In the genomic region with DNA sequence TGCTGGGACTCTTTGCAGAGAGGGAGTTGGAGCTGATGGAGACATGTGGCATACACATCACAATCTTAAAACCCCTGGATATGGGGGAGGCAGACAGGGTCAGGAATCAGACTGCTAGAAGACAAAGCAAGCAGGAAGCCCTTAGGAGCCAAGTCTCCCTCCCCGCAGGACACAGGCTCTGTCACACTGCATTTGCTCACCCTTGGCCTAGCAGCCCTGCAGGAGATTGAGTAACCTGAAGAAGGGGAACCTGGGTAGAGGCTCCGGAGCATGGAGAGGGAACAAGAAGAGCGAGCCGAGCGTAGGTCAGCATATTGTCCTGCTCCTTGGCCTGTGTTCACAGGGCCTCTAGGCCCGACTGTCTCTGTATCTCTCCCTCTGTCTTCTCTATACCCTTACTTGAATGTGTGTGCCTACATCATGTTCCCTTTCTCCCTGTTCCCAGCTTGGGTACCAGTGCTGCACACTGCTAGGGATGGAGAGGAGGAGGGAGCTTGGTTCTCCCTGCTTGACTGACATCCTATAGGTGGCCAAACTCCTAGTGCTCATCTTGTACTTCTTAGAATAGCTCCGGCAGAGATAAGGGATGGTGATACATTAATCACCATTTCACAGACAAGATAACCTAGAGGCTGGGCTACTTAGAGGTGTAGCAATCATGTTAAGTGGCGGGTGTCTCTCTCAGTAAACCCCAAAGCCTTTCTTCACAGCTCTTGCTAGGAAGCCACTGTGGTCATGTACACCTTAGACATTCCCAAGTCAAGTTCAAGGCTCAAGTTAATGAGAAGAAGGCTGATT, we compare ENCODE assay signal across 10 mouse cellular contexts. TPM values are rescaled to one million over a fixed set of nuclear protein-coding genes. Genes with fewer than 3 reads are reported as not detected.
DNase-seq lines count a peak whose midpoint lies in the region; ATAC-seq and TF ChIP-seq lines count a peak whose summit lies in the region.
"Had no signal": no experiment of that assay in that cellular context is flagged by ENCODE, and none has a peak within 500 bp of the region (broad histone marks: within the 10 kb centered on the region; RNA-seq: fewer than 3 reads in every experiment).

No protein-coding gene starts in this region.

- H3K4me3 ChIP-seq in brown adipose tissue, adult 24 weeks (ENCODE audit: insufficient read depth, low read depth, low read length): peak overlapping the region; percentile 40
- H3K4me3 ChIP-seq in liver, embryonic 16.5 days (ENCODE audit: low read depth, low read length): no peak overlapping the region
- no peak overlapping the region for H3K4me3 ChIP-seq in hindbrain, postnatal 0 days (ENCODE audit: low read length)

- H3K36me3 ChIP-seq in liver, embryonic 16.5 days (ENCODE audit: control insufficient read depth, insufficient read depth): no peaks in the 10 kb centered on the region
- no peaks in the 10 kb centered on the region for H3K36me3 ChIP-seq in hindbrain, postnatal 0 days (ENCODE audit: insufficient read depth, low read length)

- no peak overlapping the region for H3K4me2 ChIP-seq in liver, embryonic 16.5 days (ENCODE audit: low read depth, low read length)
- no peak overlapping the region for H3K4me2 ChIP-seq in hindbrain, postnatal 0 days (ENCODE audit: low read depth, low read length)

- WGBS in liver, embryonic 16.5 days (ENCODE audit: insufficient replicate concordance): 46% methylated on average over 8 of the region's 8 CpGs
- WGBS in hindbrain, postnatal 0 days: 74% methylated on average over 8 of the region's 8 CpGs

- no peaks in the 10 kb centered on the region for H3K9me3 ChIP-seq in liver, embryonic 16.5 days (replicated peaks; ENCODE audit: control insufficient read depth, low read length)
- no peaks in the 10 kb centered on the region for H3K9me3 ChIP-seq in hindbrain, postnatal 0 days (ENCODE audit: low read length)

- H3K4me1 ChIP-seq in brown adipose tissue, adult 24 weeks (ENCODE audit: control insufficient read depth, insufficient read depth, insufficient read length, low read length): peaks cover 26% of the 10 kb centered on the region
- H3K4me1 ChIP-seq in liver, embryonic 16.5 days (ENCODE audit: control insufficient read depth, low read depth, low read length): peaks cover 39% of the 10 kb centered on the region
- H3K4me1 ChIP-seq in hindbrain, postnatal 0 days (ENCODE audit: insufficient read depth, low read length): peaks cover 7% of the 10 kb centered on the region; the same call in 1 of the 2 replicates

- H3K27ac ChIP-seq in brown adipose tissue, adult 24 weeks (replicated peaks; ENCODE audit: low read depth, low read length): peak overlapping the region; percentile 65
- H3K27ac ChIP-seq in liver, embryonic 16.5 days (ENCODE audit: low read length): no peak overlapping the region
- H3K27ac ChIP-seq in hindbrain, postnatal 0 days: no peak overlapping the region

- ATAC-seq in liver, embryonic 16.5 days (ENCODE audit: low read depth): 0 out of 2 replicates have a peak, but pooled peaks have one; percentile 7
- ATAC-seq in hindbrain, postnatal 0 days: no peak

- DNase-seq in heart, adult 18-20 months: peak; percentile 36 to 56
- DNase-seq in heart, postnatal 14 days: no peak
- DNase-seq in heart, postnatal 4 days: peak; percentile 53
- DNase-seq in hindbrain, postnatal 0 days (ENCODE audit: low spot score): no peak
- DNase-seq in c-Kit-positive CD71-positive TER-119-positive erythroid progenitor cells, embryonic 14.5 days (ENCODE audit: low spot score): no peak
- DNase-seq in adrenal gland, postnatal 36 days: no peak
- DNase-seq: cerebellum, adult 11-12 months had no signal

- H3K27me3 ChIP-seq in liver, embryonic 16.5 days (ENCODE audit: control insufficient read depth, insufficient read depth, low read depth, low read length): no peaks in the 10 kb centered on the region
- no peaks in the 10 kb centered on the region for H3K27me3 ChIP-seq in hindbrain, postnatal 0 days (ENCODE audit: insufficient read depth, low read length)

- intact Hi-C loops in heart, postnatal 14 days (cut with DNase I): loop anchor here (2.0 kb wide), 1 partner anchor 19 kb away; no protein-coding TSS in a partner anchor

- no peak for TF ChIP-seq CTCF in hindbrain, postnatal 0 days (IDR thresholded peaks at IDR 0.05; ENCODE audit: low read depth)

- no peak overlapping the region for H3K9ac ChIP-seq in liver, embryonic 16.5 days (ENCODE audit: low read depth, low read length)
- H3K9ac ChIP-seq in hindbrain, postnatal 0 days (replicated peaks; ENCODE audit: low read length): no peak overlapping the region

RNA-seq across cellular contexts. Expression of a gene that starts 12.5 kb away (rescaled TPM):
- total RNA-seq in heart, adult 18-20 months (2021): 10 to 100 TPM; 32.3 to 32.9 TPM
- 10 to 100 TPM; 71.1 to 71.5 TPM for total RNA-seq in heart, postnatal 14 days (2021)
- polyA plus RNA-seq in brown adipose tissue, adult 24 weeks (2012; ENCODE audit: insufficient read depth, insufficient read length, missing spikeins): 13.7 and 23.6 TPM in 2 replicates
- 100 to 1,000 TPM; 104 to 109 TPM for total RNA-seq in heart, postnatal 4 days (2021)
- polyA plus RNA-seq in liver, embryonic 16.5 days (2015; fragmentation: Nextera tagmentation; extraction: Ambion mirVana): 16.4 and 20.0 TPM in 2 replicates
- total RNA-seq in hindbrain, postnatal 0 days (2014; rRNA removed): 93.4 and 100 TPM in 2 replicates
- polyA plus RNA-seq in hindbrain, postnatal 0 days (2015; fragmentation: Nextera tagmentation; extraction: Ambion mirVana): 56.0 and 57.1 TPM in 2 replicates
- total RNA-seq in adrenal gland, postnatal 36 days (2021): 10 to 100 TPM; 24.6 to 25.3 TPM

RNA-seq across cellular contexts. Expression of a gene that starts 34.7 kb away (rescaled TPM):
- total RNA-seq in heart, adult 18-20 months (2021): not detected
- not detected for total RNA-seq in heart, postnatal 14 days (2021)
- polyA plus RNA-seq in brown adipose tissue, adult 24 weeks (2012; ENCODE audit: insufficient read depth, insufficient read length, missing spikeins): not detected in 2 replicates
- total RNA-seq in heart, postnatal 4 days (2021): under 1 TPM in 1 of 2 experiments, not detected in 1; 0.20 TPM
- not detected in 2 replicates for polyA plus RNA-seq in liver, embryonic 16.5 days (2015; fragmentation: Nextera tagmentation; extraction: Ambion mirVana)
- total RNA-seq in hindbrain, postnatal 0 days (2014; rRNA removed): not detected in 2 replicates
- not detected in 2 replicates for polyA plus RNA-seq in hindbrain, postnatal 0 days (2015; fragmentation: Nextera tagmentation; extraction: Ambion mirVana)
- total RNA-seq in adrenal gland, postnatal 36 days (2021): not detected
- polyA plus RNA-seq: testis, adult 2 months had no signal

RNA-seq across cellular contexts. Expression of a gene that starts 42.6 kb away (rescaled TPM):
- total RNA-seq in heart, adult 18-20 months (2021): 10 to 100 TPM; 60.8 to 65.5 TPM
- total RNA-seq in heart, postnatal 14 days (2021): 100 to 1,000 TPM in 1 of 2 experiments, 10 to 100 TPM in 1; 95.9 to 108 TPM
- polyA plus RNA-seq in brown adipose tissue, adult 24 weeks (2012; ENCODE audit: insufficient read depth, insufficient read length, missing spikeins): 84.2 and 89.0 TPM in 2 replicates
- 100 to 1,000 TPM; 145 to 152 TPM for total RNA-seq in heart, postnatal 4 days (2021)
- 171 and 190 TPM in 2 replicates for polyA plus RNA-seq in liver, embryonic 16.5 days (2015; fragmentation: Nextera tagmentation; extraction: Ambion mirVana)
- total RNA-seq in hindbrain, postnatal 0 days (2014; rRNA removed): 247 and 307 TPM in 2 replicates
- 209 and 210 TPM in 2 replicates for polyA plus RNA-seq in hindbrain, postnatal 0 days (2015; fragmentation: Nextera tagmentation; extraction: Ambion mirVana)
- total RNA-seq in adrenal gland, postnatal 36 days (2021): 100 to 1,000 TPM; 207 to 252 TPM

Comparison
In these comparisons a context has a peak if more than half of its experiments do, and no peak if none do; other contexts are left out.
1. DNase-seq: peak in heart, adult 18-20 months (2 of 2) and heart, postnatal 4 days (single experiment); none in heart, postnatal 14 days (0 of 2), hindbrain, postnatal 0 days (single experiment), c-Kit-positive CD71-positive TER-119-positive erythroid progenitor cells, embryonic 14.5 days (single experiment) and adrenal gland, postnatal 36 days (0 of 2).